Mouse (Mus musculus): ENCODE measurements at regions not wholly inside any gene's neighbourhood (a gene's known extent, or its start where the extent isn't known, plus 50 kb on each side); places are given as distances from the start of the nearest gene placed in this dataset.

- Histone ChIP-seq H3K4me1 (ENCODE audit: control insufficient read depth, insufficient read depth, low read length) (peaks cover 4% of the 10 kb centered on the region; the same call in 1 of the 2 replicates), H3K27ac (ENCODE audit: control insufficient read depth, insufficient read depth, low read depth, low read length) (no peak overlapping the region), H3K36me3 (ENCODE audit: control insufficient read depth, insufficient read depth, low read length) (no peaks in the 10 kb centered on the region), H3K4me3 (ENCODE audit: control insufficient read depth, low read depth, low read length) (no peak overlapping the region), H3K27me3 (ENCODE audit: control insufficient read depth, insufficient read depth, low read length) (no peaks in the 10 kb centered on the region)
- TF ChIP-seq CTCF (IDR thresholded peaks at IDR 0.05; ENCODE audit: control insufficient read depth, insufficient read depth, insufficient replicate concordance, low read depth, low read length) (no peak), POLR2A (IDR thresholded peaks at IDR 0.05; ENCODE audit: control insufficient read depth, low read depth, low read length) (no peak)
Measured at GRCm38 (mm10) chr4:125922317-125922878, 102.0 kb upstream of the Csf3r start.

GRCm38 (mm10) chr4:125923225-125923624, 101.1 kb upstream of the Csf3r start:
- Histone ChIP-seq H3K27me3 (ENCODE audit: control insufficient read depth, insufficient read depth, low read length) (no peaks in the 10 kb centered on the region), H3K36me3 (ENCODE audit: control insufficient read depth, insufficient read depth, low read length) (no peaks in the 10 kb centered on the region), H3K27ac (ENCODE audit: control insufficient read depth, insufficient read depth, low read depth, low read length) (no peak overlapping the region), H3K4me3 (ENCODE audit: control insufficient read depth, low read depth, low read length) (no peak overlapping the region), H3K4me1 (ENCODE audit: control insufficient read depth, insufficient read depth, low read length) (peaks cover 4% of the 10 kb centered on the region; the same call in 1 of the 2 replicates)
- TF ChIP-seq POLR2A (IDR thresholded peaks at IDR 0.05; ENCODE audit: control insufficient read depth, low read depth, low read length) (no peak), CTCF (IDR thresholded peaks at IDR 0.05; ENCODE audit: control insufficient read depth, insufficient read depth, insufficient replicate concordance, low read depth, low read length) (no peak)

GRCm38 (mm10) chr4:125928196-125928595, 96.2 kb upstream of the Csf3r start:
- H3K27me3 ChIP-seq (ENCODE audit: control insufficient read depth, insufficient read depth, low read length): no peaks in the 10 kb centered on the region

GRCm38 (mm10) chr4:125929122-125929772, 95.1 kb upstream of the Csf3r start:
- TF ChIP-seq CTCF (IDR thresholded peaks at IDR 0.05; ENCODE audit: control insufficient read depth, insufficient read depth, insufficient replicate concordance, low read depth, low read length): no peak
- TF ChIP-seq POLR2A (IDR thresholded peaks at IDR 0.05; ENCODE audit: control insufficient read depth, low read depth, low read length): no peak
- no peak overlapping the region for H3K4me3 ChIP-seq (ENCODE audit: control insufficient read depth, low read depth, low read length)
- no peak overlapping the region for H3K27ac ChIP-seq (ENCODE audit: control insufficient read depth, insufficient read depth, low read depth, low read length)
- H3K4me1 ChIP-seq (ENCODE audit: control insufficient read depth, insufficient read depth, low read length): peaks cover 2% of the 10 kb centered on the region; the same call in 1 of the 2 replicates
- H3K36me3 ChIP-seq (ENCODE audit: control insufficient read depth, insufficient read depth, low read length): no peaks in the 10 kb centered on the region
- H3K27me3 ChIP-seq (ENCODE audit: control insufficient read depth, insufficient read depth, low read length): no peaks in the 10 kb centered on the region

More at GRCm38 (mm10) chr4:125928196-125928595, 96.2 kb upstream of the Csf3r start:
- Histone ChIP-seq H3K4me3 (ENCODE audit: control insufficient read depth, low read depth, low read length) (no peak overlapping the region), H3K27ac (ENCODE audit: control insufficient read depth, insufficient read depth, low read depth, low read length) (no peak overlapping the region), H3K4me1 (ENCODE audit: control insufficient read depth, insufficient read depth, low read length) (peaks cover 2% of the 10 kb centered on the region; the same call in 1 of the 2 replicates), H3K36me3 (ENCODE audit: control insufficient read depth, insufficient read depth, low read length) (no peaks in the 10 kb centered on the region)
- no peak for TF ChIP-seq POLR2A (IDR thresholded peaks at IDR 0.05; ENCODE audit: control insufficient read depth, low read depth, low read length)
- no peak for TF ChIP-seq CTCF (IDR thresholded peaks at IDR 0.05; ENCODE audit: control insufficient read depth, insufficient read depth, insufficient replicate concordance, low read depth, low read length)

- Histone ChIP-seq H3K4me3 (ENCODE audit: control insufficient read depth, low read depth, low read length) (no peak overlapping the region), H3K4me1 (ENCODE audit: control insufficient read depth, insufficient read depth, low read length) (peaks cover 2% of the 10 kb centered on the region; the same call in 1 of the 2 replicates), H3K27me3 (ENCODE audit: control insufficient read depth, insufficient read depth, low read length) (no peaks in the 10 kb centered on the region), H3K27ac (ENCODE audit: control insufficient read depth, insufficient read depth, low read depth, low read length) (no peak overlapping the region), H3K36me3 (ENCODE audit: control insufficient read depth, insufficient read depth, low read length) (no peaks in the 10 kb centered on the region)
- TF ChIP-seq POLR2A (IDR thresholded peaks at IDR 0.05; ENCODE audit: control insufficient read depth, low read depth, low read length): no peak
- no peak for TF ChIP-seq CTCF (IDR thresholded peaks at IDR 0.05; ENCODE audit: control insufficient read depth, insufficient read depth, insufficient replicate concordance, low read depth, low read length)
Measured at GRCm38 (mm10) chr4:125930764-125931163, 93.6 kb upstream of the Csf3r start.

- Histone ChIP-seq H3K27ac (ENCODE audit: control insufficient read depth, insufficient read depth, low read depth, low read length) (no peak overlapping the region), H3K4me3 (ENCODE audit: control insufficient read depth, low read depth, low read length) (no peak overlapping the region), H3K4me1 (ENCODE audit: control insufficient read depth, insufficient read depth, low read length) (peaks cover 2% of the 10 kb centered on the region; the same call in 1 of the 2 replicates), H3K36me3 (ENCODE audit: control insufficient read depth, insufficient read depth, low read length) (no peaks in the 10 kb centered on the region), H3K27me3 (ENCODE audit: control insufficient read depth, insufficient read depth, low read length) (no peaks in the 10 kb centered on the region)
- TF ChIP-seq POLR2A (IDR thresholded peaks at IDR 0.05; ENCODE audit: control insufficient read depth, low read depth, low read length): no peak
- TF ChIP-seq CTCF (IDR thresholded peaks at IDR 0.05; ENCODE audit: control insufficient read depth, insufficient read depth, insufficient replicate concordance, low read depth, low read length): no peak
Measured at GRCm38 (mm10) chr4:125931321-125931720, 93.0 kb upstream of the Csf3r start.

GRCm38 (mm10) chr4:125932036-125932756, 92.2 kb upstream of the Csf3r start:
- Histone ChIP-seq H3K4me1 (ENCODE audit: control insufficient read depth, insufficient read depth, low read length) (peaks cover 2% of the 10 kb centered on the region; the same call in 1 of the 2 replicates), H3K27me3 (ENCODE audit: control insufficient read depth, insufficient read depth, low read length) (no peaks in the 10 kb centered on the region), H3K27ac (ENCODE audit: control insufficient read depth, insufficient read depth, low read depth, low read length) (no peak overlapping the region), H3K36me3 (ENCODE audit: control insufficient read depth, insufficient read depth, low read length) (no peaks in the 10 kb centered on the region), H3K4me3 (ENCODE audit: control insufficient read depth, low read depth, low read length) (no peak overlapping the region)
- TF ChIP-seq CTCF (IDR thresholded peaks at IDR 0.05; ENCODE audit: control insufficient read depth, insufficient read depth, insufficient replicate concordance, low read depth, low read length): no peak
- no peak for TF ChIP-seq POLR2A (IDR thresholded peaks at IDR 0.05; ENCODE audit: control insufficient read depth, low read depth, low read length)

Data from testis, adult 2 months (tissue).